Mouse (Mus musculus): ENCODE results near the gene Styxl1. TPM values are rescaled to one million over a fixed set of nuclear protein-coding genes. Genes with fewer than 3 reads are reported as not detected.
A peak's percentile ranks its signal among the peaks of the same experiment; 100 is the strongest.

The Styxl1 gene
- polyA plus RNA-seq, 1 experiment from 2014 or later = 0.14 TPM

DNA sequence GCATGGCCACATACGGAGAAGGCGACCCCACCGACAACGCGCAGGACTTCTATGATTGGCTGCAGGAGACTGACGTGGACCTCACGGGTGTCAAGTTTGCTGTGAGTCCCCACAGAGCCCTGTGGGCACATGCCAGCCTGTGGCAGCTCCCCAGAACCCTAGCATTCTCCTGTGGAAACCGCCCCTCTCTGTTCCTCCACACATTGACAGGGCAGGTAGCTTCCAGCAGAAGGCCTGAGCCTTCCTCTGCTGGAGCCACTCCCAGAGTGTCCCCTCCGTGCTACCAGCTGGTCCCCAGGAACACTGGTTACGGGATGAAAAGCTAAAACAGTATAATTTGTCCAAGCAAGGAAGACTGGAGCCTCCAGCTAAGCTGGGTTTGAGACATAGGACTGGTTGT, 47.9 kb downstream of the Styxl1 start:
- Histone ChIP-seq H3K4me1 (peaks cover 21% of the 10 kb centered on the region), H3K9me3 (no peaks in the 10 kb centered on the region), H3K36me3 (peaks cover 70% of the 10 kb centered on the region), H3K4me3 (no peak overlapping the region), H3K27me3 (ENCODE audit: insufficient read depth, poor library complexity, severe bottlenecking) (no peaks in the 10 kb centered on the region), H3K27ac (no peak overlapping the region)
- 93% methylated on average over 10 of the region's 10 CpGs for WGBS
- no peak for DNase-seq (ENCODE audit: low spot score)

DNA sequence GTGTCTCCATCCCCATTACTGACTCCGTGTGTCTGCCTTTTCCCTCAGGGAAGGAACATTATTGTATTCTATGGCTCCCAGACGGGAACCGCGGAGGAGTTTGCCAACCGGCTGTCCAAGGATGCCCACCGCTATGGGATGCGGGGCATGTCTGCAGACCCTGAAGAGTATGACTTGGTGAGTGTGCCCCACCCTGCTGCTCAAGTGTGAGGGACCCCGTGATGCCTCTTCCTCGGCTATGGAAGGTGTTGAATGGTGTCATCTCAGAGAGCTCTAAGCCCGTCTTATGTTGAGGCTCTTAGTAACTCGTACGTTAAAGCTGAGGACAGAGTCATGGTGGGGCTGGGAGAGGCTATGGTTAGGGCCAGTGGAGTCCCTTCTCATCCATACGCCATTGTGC, 48.8 kb downstream of the Styxl1 start:
- H3K36me3 ChIP-seq = peaks cover 60% of the 10 kb centered on the region
- no peaks in the 10 kb centered on the region for H3K27me3 ChIP-seq (ENCODE audit: insufficient read depth, poor library complexity, severe bottlenecking)

DNA sequence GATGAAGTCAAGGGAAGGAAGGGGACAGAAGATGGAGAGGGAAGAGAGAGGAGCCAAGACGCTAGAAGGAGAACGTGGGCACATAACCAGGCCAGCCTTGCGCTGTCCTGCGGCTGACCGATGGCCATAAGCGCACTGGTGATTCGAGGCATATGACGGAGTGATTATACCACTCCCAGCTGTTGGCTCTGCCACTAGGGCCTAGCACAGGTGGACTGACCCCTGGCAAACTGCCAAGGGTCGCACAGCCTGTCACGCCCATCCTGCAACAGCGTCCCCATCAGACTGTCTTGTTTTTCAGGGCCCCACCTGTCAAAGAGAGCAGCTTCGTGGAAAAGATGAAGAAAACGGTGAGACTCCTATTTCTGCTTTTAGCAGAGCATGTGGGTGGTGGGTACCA, 49.8 kb downstream of the Styxl1 start:
- H3K4me1 ChIP-seq = peaks cover 40% of the 10 kb centered on the region
- no peaks in the 10 kb centered on the region for H3K9me3 ChIP-seq
- no peak for DNase-seq (ENCODE audit: low spot score)
- H3K4me3 ChIP-seq = no peak overlapping the region
- peaks cover 50% of the 10 kb centered on the region for H3K36me3 ChIP-seq
- WGBS = 91% methylated on average over 13 of the region's 13 CpGs
- no peaks in the 10 kb centered on the region for H3K27me3 ChIP-seq (ENCODE audit: insufficient read depth, poor library complexity, severe bottlenecking)
- H3K27ac ChIP-seq = no peak overlapping the region

More for the DNA sequence above, 48.8 kb downstream of the Styxl1 start:
- 91% methylated on average over 13 of the region's 13 CpGs for WGBS
- H3K4me3 ChIP-seq = no peak overlapping the region
- peaks cover 31% of the 10 kb centered on the region for H3K4me1 ChIP-seq
- no peak overlapping the region for H3K27ac ChIP-seq
- no peaks in the 10 kb centered on the region for H3K9me3 ChIP-seq
- no peak for DNase-seq (ENCODE audit: low spot score)

DNA sequence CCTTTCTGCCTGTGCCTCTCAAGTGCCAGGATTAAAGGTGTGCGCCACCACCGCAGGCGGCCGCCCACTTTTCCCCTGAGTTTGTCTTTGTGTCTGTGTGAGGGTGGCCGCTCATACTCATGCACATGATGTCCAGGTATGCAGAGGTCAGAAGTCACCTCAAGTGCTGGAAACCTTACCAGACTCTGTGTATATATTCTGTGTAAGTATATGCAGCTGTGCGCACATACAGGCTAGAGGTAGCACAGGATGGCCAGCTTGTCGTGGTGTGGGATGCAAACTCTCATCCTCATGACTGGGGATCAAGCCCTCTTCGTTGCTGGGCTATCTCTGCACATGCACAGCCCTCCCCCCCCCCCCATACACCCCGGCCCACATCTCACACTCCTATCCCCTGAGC, 50.3 kb downstream of the Styxl1 start:
- Histone ChIP-seq H3K36me3 (peaks cover 46% of the 10 kb centered on the region), H3K27me3 (ENCODE audit: insufficient read depth, poor library complexity, severe bottlenecking) (no peaks in the 10 kb centered on the region)
- 91% methylated on average over 9 of the region's 9 CpGs for whole genome bisulfite sequencing

GRCm38 (mm10) chr5:135726641-135727346, 51.4 kb downstream of the Styxl1 start:
- H3K27me3 ChIP-seq (ENCODE audit: insufficient read depth, poor library complexity, severe bottlenecking) = no peaks in the 10 kb centered on the region
- no peak for DNase-seq (ENCODE audit: low spot score)
- WGBS = 64% methylated on average over 2 of the region's 2 CpGs
- no peaks in the 10 kb centered on the region for H3K9me3 ChIP-seq
- H3K4me3 ChIP-seq = no peak overlapping the region
- peaks cover 55% of the 10 kb centered on the region for H3K4me1 ChIP-seq
- H3K27ac ChIP-seq = peak overlapping the region; percentile 52; the same call in 1 of the 2 replicates
- peaks cover 39% of the 10 kb centered on the region for H3K36me3 ChIP-seq

More for the DNA sequence above, 50.3 kb downstream of the Styxl1 start:
- DNase-seq (ENCODE audit: low spot score) = no peak
- H3K4me1 ChIP-seq = peaks cover 45% of the 10 kb centered on the region
- H3K4me3 ChIP-seq = no peak overlapping the region
- H3K27ac ChIP-seq = no peak overlapping the region
- no peaks in the 10 kb centered on the region for H3K9me3 ChIP-seq

- DNase-seq (ENCODE audit: low spot score) = no peak
- peaks cover 55% of the 10 kb centered on the region for H3K4me1 ChIP-seq
- H3K4me3 ChIP-seq = peak overlapping the region; percentile 39
- no peaks in the 10 kb centered on the region for H3K9me3 ChIP-seq
- peaks cover 33% of the 10 kb centered on the region for H3K36me3 ChIP-seq
- H3K27ac ChIP-seq = peak overlapping the region; percentile 52
- no peaks in the 10 kb centered on the region for H3K27me3 ChIP-seq (ENCODE audit: insufficient read depth, poor library complexity, severe bottlenecking)
- WGBS = 36% methylated on average over 6 of the region's 6 CpGs
These were observed 52.2 kb downstream of the Styxl1 start for GRCm38 (mm10) chr5:135725991-135726390.

DNA sequence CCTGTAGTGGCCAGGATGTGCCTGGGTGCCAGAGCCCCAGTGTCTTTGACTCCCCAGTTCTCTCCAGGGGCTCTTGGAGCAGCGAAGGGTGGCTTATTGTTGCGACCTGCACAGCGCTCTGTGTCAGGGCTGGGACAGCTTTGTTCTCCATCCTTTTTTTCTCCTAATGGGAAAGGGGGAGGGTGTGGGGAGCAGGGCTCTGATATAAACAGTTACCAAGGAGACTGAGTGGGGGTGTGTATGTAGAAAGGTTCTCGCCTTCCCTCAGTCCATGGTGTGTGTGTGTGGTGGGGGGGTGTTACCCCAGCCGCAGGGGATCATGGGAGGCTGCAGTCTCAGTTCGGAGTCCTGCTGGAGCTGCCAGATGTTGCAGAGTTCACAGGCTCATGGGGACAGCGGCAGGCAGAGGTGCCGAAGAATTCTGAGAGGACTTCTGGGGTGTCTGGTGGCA, 52.8 kb downstream of the Styxl1 start:
- no peaks in the 10 kb centered on the region for H3K9me3 ChIP-seq
- WGBS = 15% methylated on average over 8 of the region's 8 CpGs
- no peaks in the 10 kb centered on the region for H3K27me3 ChIP-seq (ENCODE audit: insufficient read depth, poor library complexity, severe bottlenecking)
- H3K4me3 ChIP-seq = peak overlapping the region; percentile 39
- peaks cover 28% of the 10 kb centered on the region for H3K36me3 ChIP-seq
- DNase-seq (ENCODE audit: low spot score) = no peak
- H3K27ac ChIP-seq = peak overlapping the region; percentile 43
- H3K4me1 ChIP-seq = peaks cover 55% of the 10 kb centered on the region

- WGBS = 10% methylated on average over 9 of the region's 9 CpGs
- peaks cover 26% of the 10 kb centered on the region for H3K36me3 ChIP-seq
- peak overlapping the region; percentile 43 for H3K27ac ChIP-seq
- H3K4me3 ChIP-seq = 0 out of 2 replicates have a peak overlapping the region, but pooled peaks have one; percentile 39
- H3K9me3 ChIP-seq = no peaks in the 10 kb centered on the region
- H3K27me3 ChIP-seq (ENCODE audit: insufficient read depth, poor library complexity, severe bottlenecking) = no peaks in the 10 kb centered on the region
- DNase-seq (ENCODE audit: low spot score) = no peak
- peaks cover 59% of the 10 kb centered on the region for H3K4me1 ChIP-seq
These were observed 53.5 kb downstream of the Styxl1 start for GRCm38 (mm10) chr5:135724536-135725322.

DNA sequence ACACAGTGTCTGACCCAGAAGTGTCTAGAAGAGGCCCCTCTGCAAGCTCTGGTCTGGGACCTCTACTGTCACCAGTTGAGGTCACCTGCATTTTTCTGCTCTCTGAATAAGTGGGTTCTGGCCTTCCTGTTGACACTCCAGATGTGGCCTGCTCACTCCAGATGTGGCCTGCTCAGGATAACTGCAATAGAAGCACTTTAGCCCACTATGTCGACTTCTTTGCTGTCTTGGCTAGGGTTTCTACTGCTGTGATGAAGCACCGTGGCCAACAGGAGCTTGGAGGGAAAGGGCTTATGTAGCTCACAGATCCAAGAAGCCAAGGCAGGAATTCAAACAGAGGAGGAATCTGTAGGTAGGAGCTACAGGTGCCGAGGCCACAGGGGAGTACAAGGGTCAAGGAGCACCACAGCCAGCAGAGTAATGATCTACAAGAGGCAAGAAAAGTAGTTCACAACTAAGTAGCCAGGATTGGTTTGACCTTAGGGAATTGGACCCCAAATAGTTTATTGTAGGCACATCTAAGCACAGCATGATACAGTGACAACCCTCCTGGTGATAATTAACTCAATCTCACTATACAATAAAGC, 54.9 kb downstream of the Styxl1 start:
- Histone ChIP-seq H3K9me3 (no peaks in the 10 kb centered on the region), H3K4me1 (peaks cover 62% of the 10 kb centered on the region), H3K4me3 (no peak overlapping the region), H3K27me3 (ENCODE audit: insufficient read depth, poor library complexity, severe bottlenecking) (no peaks in the 10 kb centered on the region), H3K36me3 (peaks cover 25% of the 10 kb centered on the region), H3K27ac (0 out of 2 replicates have a peak overlapping the region, but pooled peaks have one; percentile 13)
- 64% methylated on average over 3 of the region's 3 CpGs for WGBS
- no peak for DNase-seq (ENCODE audit: low spot score)

DNA sequence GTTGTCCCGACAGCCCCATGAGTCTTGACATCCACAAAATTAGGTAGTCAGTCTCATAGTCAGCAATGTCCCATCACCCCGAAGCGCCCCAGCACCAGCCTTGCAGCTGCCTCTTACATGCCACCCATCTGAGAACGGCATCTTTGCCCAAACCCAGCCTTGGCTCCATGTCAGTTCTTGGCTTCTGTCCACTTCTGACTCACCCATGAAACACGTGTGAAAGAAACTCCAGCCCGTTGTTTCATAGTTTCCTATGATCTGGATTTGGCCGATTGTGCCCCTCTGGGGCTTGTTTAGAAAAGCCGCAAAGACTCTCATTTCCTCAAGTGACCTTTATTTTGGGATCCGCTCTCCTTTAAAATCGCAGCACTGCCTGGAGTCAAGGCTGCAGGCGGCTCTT, 56.1 kb downstream of the Styxl1 start:
- no peaks in the 10 kb centered on the region for H3K9me3 ChIP-seq
- 79% methylated on average over 11 of the region's 11 CpGs for WGBS
- no peaks in the 10 kb centered on the region for H3K27me3 ChIP-seq (ENCODE audit: insufficient read depth, poor library complexity, severe bottlenecking)
- DNase-seq (ENCODE audit: low spot score) = no peak
- H3K36me3 ChIP-seq = peaks cover 32% of the 10 kb centered on the region
- H3K27ac ChIP-seq = no peak overlapping the region
- no peak overlapping the region for H3K4me3 ChIP-seq
- H3K4me1 ChIP-seq = peaks cover 59% of the 10 kb centered on the region

- no peak overlapping the region for H3K4me3 ChIP-seq
- peaks cover 49% of the 10 kb centered on the region for H3K4me1 ChIP-seq
- WGBS = 89% methylated on average over 8 of the region's 8 CpGs
- H3K36me3 ChIP-seq = peaks cover 42% of the 10 kb centered on the region
- no peaks in the 10 kb centered on the region for H3K27me3 ChIP-seq (ENCODE audit: insufficient read depth, poor library complexity, severe bottlenecking)
- no peak overlapping the region for H3K27ac ChIP-seq
- no peak for DNase-seq (ENCODE audit: low spot score)
- H3K9me3 ChIP-seq = no peaks in the 10 kb centered on the region
These were observed 57.1 kb downstream of the Styxl1 start for GRCm38 (mm10) chr5:135721076-135721475.

- H3K4me3 ChIP-seq = no peak overlapping the region
- no peak for DNase-seq (ENCODE audit: low spot score)
- H3K27me3 ChIP-seq (ENCODE audit: insufficient read depth, poor library complexity, severe bottlenecking) = no peaks in the 10 kb centered on the region
- no peak overlapping the region for H3K27ac ChIP-seq
- H3K9me3 ChIP-seq = no peaks in the 10 kb centered on the region
- H3K4me1 ChIP-seq = peaks cover 45% of the 10 kb centered on the region
- 80% methylated on average over 3 of the region's 3 CpGs for WGBS
- H3K36me3 ChIP-seq = peaks cover 48% of the 10 kb centered on the region
These were observed 58.1 kb downstream of the Styxl1 start for GRCm38 (mm10) chr5:135720121-135720520.

Data from heart, embryonic 10.5 days (tissue).